Mouse (Mus musculus): Measurements from ENCODE around the gene Pnp. TPM values are rescaled to one million over a fixed set of nuclear protein-coding genes. Genes with fewer than 3 reads are reported as not detected.
"Not testable (repeated sequence)": the region's sequence is repeated elsewhere in the genome, so short reads cannot be mapped to it uniquely, and the experiment has no call there.

Pnp gene
- polyA plus RNA-seq, 1 experiment from 2014 or later = 74.6 TPM

DNA sequence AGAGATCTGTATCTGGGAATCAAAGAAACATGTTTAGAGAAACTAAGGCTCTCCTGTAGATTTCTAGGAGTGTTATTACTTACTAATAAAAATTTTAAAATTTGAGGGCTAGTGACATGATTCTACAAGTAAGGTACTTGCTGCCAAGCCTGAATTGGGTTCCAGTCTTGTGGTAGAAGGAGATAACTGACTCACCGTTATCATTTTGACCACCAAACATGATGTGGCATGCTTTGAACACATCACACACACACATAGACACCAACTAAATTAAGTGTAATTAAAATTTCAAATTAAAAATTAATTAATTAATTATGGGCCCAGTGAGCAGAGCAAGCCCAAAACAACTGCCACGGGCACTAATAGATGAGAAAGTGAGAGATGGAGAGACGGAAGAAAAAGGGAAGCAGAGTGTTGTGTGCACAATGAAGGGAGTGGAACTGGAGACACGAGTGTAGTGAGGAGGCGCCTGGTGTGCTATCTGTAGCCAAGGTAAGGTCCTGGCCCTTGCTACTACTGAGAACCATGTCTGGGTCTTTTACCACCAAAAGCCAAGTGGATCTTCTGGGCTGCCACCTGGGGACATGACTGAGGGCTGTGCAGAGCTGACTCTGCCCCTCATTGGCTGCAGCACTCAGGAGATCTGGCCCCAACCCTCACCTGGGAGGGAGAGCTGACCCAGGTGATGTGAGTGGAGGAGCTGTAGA, 27.6 kb downstream of the Pnp start:
- not testable (repeated sequence) for H3K4me3 ChIP-seq (ENCODE audit: low read depth, low read length); H3K9me3 ChIP-seq (ENCODE audit: low read length); H3K4me2 ChIP-seq (replicated peaks; ENCODE audit: low read depth, low read length); ATAC-seq; H3K27ac ChIP-seq (ENCODE audit: low read length); H3K27me3 ChIP-seq (replicated peaks; ENCODE audit: insufficient read depth, low read length); DNase-seq (ENCODE audit: low spot score); H3K9ac ChIP-seq (replicated peaks; ENCODE audit: low read depth); H3K4me1 ChIP-seq (ENCODE audit: insufficient read depth, low read depth, low read length); H3K36me3 ChIP-seq (ENCODE audit: insufficient read depth, low read length)
- WGBS = 88% methylated on average over 5 of the region's 5 CpGs

DNA sequence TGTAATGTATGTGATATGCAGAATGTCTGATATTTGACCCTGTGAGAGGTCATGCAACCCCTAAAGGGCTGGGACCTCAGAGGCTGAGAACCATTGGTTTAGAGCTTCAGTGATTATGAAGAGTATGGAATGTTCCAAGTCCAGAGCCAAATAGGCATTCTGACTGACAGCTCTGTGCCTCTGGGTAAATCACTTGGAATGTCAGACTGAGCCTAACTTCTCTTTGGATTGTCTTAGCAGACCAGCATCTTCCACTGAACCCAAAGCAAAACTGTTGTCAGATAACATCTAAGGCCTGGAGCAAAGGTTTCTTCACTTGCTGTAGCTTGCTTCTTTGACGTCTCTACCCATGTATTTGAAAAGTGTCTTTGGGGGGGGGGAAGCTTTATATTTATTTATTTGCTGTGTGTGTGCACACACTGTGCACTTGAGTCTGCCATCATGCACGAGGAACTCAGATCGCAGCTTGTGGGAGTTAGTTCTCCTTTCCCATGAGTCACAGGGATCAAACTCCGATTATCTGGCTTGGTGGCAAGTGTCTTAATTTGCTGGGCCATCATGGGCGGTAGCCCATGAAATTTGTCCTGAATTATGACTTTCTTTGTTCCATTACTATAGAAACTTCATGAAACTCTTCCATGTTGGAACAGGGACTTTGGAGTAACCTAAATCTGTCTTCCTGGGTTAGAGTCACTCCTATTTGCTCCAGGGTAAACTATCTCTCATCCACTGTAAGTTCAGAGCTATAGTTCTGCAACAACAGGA, 37.5 kb downstream of the Pnp start:
- DNase-seq (ENCODE audit: low spot score) (no peak), ATAC-seq (no peak)
- TF ChIP-seq CTCF (IDR thresholded peaks at IDR 0.05) (no peak), EP300 (IDR thresholded peaks at IDR 0.05) (no peak)
- no peaks in the 10 kb centered on the region for H3K36me3 ChIP-seq (ENCODE audit: insufficient read depth, low read length)
- 86% methylated on average over 5 of the region's 5 CpGs for WGBS
- no peaks in the 10 kb centered on the region for H3K27me3 ChIP-seq (replicated peaks; ENCODE audit: insufficient read depth, low read length)
- H3K4me1 ChIP-seq (ENCODE audit: insufficient read depth, low read depth, low read length) = no peaks in the 10 kb centered on the region
- no peak overlapping the region for H3K4me2 ChIP-seq (replicated peaks; ENCODE audit: low read depth, low read length)
- H3K9me3 ChIP-seq (ENCODE audit: low read length) = no peaks in the 10 kb centered on the region
- H3K4me3 ChIP-seq (ENCODE audit: low read depth, low read length) = no peak overlapping the region
- H3K9ac ChIP-seq (replicated peaks; ENCODE audit: low read depth) = no peak overlapping the region
- H3K27ac ChIP-seq (ENCODE audit: low read length) = no peak overlapping the region

DNA sequence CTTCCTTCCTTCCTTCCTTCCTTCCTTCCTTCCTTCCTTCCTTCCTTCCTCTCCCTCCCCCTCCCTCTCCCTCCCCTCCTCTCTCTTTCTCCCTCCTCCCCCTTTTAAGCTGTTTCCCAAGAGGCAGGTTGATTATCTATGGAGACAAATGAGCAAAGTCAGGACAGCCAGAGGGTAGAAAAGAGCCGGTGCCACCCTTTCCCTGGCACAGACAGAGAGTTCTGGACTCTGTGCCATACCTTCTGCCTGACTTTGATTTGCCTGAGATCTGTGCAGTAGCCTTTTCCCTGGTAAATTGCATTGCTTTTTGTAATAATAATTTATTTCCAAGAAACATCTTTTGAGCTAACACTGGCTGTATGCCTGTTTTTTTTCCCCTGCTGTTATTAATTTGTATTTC, 38.2 kb downstream of the Pnp start:
- no peak for ATAC-seq
- Histone ChIP-seq H3K27me3 (replicated peaks; ENCODE audit: insufficient read depth, low read length) (no peaks in the 10 kb centered on the region), H3K9ac (replicated peaks; ENCODE audit: low read depth) (no peak overlapping the region), H3K9me3 (ENCODE audit: low read length) (no peaks in the 10 kb centered on the region), H3K4me3 (ENCODE audit: low read depth, low read length) (no peak overlapping the region), H3K4me2 (replicated peaks; ENCODE audit: low read depth, low read length) (no peak overlapping the region), H3K27ac (ENCODE audit: low read length) (no peak overlapping the region), H3K4me1 (ENCODE audit: insufficient read depth, low read depth, low read length) (no peaks in the 10 kb centered on the region), H3K36me3 (ENCODE audit: insufficient read depth, low read length) (no peaks in the 10 kb centered on the region)
- TF ChIP-seq EP300 (IDR thresholded peaks at IDR 0.05) (no peak), CTCF (IDR thresholded peaks at IDR 0.05) (no peak)
- DNase-seq (ENCODE audit: low spot score) = no peak
- 29% methylated on average over 1 of the region's 1 CpGs for WGBS

DNA sequence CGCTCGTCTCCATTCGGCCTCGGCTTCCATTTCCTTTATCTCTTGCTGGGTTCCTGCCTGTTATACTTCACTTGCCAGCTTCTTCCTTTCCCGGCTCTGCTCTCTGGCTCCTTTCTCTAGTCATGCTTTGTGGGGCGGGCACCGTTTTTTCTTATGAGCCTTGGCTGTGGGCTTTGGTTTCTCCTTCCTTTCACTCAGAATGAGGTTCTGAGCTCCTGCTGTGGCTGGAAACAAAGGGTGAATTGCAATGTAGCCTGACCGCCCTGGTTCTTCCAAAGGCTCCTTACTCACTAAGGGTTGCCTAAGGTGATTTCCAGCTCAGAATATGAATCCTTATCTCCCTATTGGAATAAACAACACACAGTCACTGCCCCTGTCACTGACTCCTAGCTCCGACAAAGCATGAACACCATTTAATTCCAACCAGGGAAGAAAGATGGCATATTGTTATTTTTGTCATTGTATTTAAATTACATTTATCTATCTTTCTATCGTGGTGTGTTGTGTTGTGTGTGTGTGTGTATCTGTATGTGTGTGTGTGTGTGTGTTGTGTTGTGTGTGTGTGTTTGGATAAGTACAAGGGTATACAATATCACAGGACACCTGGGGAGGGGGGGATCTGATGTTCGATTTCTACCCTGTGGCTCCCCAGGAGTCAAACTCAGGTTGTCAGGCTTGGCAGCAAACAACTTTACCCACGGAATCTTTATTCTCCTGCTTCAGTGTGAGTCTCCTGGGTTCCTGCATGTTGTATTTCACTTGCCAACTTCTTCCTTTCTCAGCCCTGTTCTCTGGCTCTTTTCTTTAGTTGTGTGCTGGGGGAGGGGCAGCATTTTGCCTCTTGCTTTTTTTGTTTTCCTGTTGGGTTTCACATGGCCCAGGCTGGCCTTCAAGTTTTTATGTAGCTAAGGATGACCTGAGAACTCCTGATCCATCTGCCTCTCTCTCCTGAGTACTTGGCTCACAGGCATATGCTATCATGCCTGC, 39.0 kb downstream of the Pnp start:
- Histone ChIP-seq H3K36me3 (ENCODE audit: insufficient read depth, low read length) (no peaks in the 10 kb centered on the region), H3K4me1 (ENCODE audit: insufficient read depth, low read depth, low read length) (no peaks in the 10 kb centered on the region), H3K4me2 (replicated peaks; ENCODE audit: low read depth, low read length) (no peak overlapping the region), H3K27me3 (replicated peaks; ENCODE audit: insufficient read depth, low read length) (no peaks in the 10 kb centered on the region), H3K4me3 (ENCODE audit: low read depth, low read length) (no peak overlapping the region), H3K27ac (ENCODE audit: low read length) (no peak overlapping the region), H3K9me3 (ENCODE audit: low read length) (no peaks in the 10 kb centered on the region), H3K9ac (replicated peaks; ENCODE audit: low read depth) (no peak overlapping the region)
- WGBS = 39% methylated on average over 12 of the region's 12 CpGs
- DNase-seq (ENCODE audit: low spot score) (peak; percentile 11), ATAC-seq (no peak)
- TF ChIP-seq CTCF (IDR thresholded peaks at IDR 0.05) (no peak), EP300 (IDR thresholded peaks at IDR 0.05) (no peak)

DNA sequence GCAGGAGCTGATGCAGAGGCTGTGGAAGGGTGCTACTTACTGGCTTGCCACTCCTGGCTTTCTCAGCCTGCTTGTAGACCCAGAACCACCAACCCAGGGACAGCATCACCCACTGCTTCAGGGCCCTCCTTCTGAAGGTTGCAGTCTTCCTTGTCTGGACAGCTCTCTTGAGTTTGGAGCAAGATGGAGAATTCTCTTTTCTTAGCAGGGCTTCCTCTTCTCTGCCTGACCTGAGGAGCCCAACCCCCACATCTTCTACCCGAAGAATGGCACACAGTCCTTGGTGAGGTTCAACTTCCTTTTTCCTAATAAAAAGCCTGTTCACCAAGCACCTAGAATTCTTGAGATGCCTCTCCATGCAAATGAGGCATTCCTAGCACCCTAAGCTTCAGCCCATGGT, 39.9 kb downstream of the Pnp start:
- no peaks in the 10 kb centered on the region for H3K27me3 ChIP-seq (replicated peaks; ENCODE audit: insufficient read depth, low read length)
- 63% methylated on average over 1 of the region's 1 CpGs for WGBS
- no peaks in the 10 kb centered on the region for H3K4me1 ChIP-seq (ENCODE audit: insufficient read depth, low read depth, low read length)
- DNase-seq (ENCODE audit: low spot score) = no peak
- no peak overlapping the region for H3K4me3 ChIP-seq (ENCODE audit: low read depth, low read length)
- no peak overlapping the region for H3K27ac ChIP-seq (ENCODE audit: low read length)
- H3K9ac ChIP-seq (replicated peaks; ENCODE audit: low read depth) = no peak overlapping the region
- H3K36me3 ChIP-seq (ENCODE audit: insufficient read depth, low read length) = no peaks in the 10 kb centered on the region
- no peak for TF ChIP-seq EP300 (IDR thresholded peaks at IDR 0.05)
- TF ChIP-seq CTCF (IDR thresholded peaks at IDR 0.05) = no peak
- no peaks in the 10 kb centered on the region for H3K9me3 ChIP-seq (ENCODE audit: low read length)
- no peak for ATAC-seq
- H3K4me2 ChIP-seq (replicated peaks; ENCODE audit: low read depth, low read length) = no peak overlapping the region

DNA sequence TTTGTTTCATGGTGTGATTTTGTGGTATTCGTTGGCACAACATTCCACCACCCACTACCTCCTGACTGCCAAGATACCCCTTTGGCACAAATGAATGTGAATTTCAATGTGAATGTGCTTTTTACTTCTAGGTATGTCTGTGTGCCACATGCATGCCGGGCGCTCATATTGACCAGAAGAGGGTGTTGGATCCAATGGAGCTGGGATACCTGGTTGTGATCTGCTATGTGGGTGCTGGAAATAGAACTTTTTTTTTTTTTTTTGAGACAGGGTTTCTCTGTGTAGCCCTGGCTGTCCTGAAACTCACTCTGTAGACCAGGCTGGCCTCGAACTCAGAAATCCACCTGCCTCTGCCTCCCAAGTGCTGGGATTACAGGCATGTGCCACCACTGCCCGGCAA, 42.2 kb downstream of the Pnp start:
- not testable (repeated sequence) for H3K27ac ChIP-seq (ENCODE audit: low read length); H3K4me2 ChIP-seq (replicated peaks; ENCODE audit: low read depth, low read length); H3K4me1 ChIP-seq (ENCODE audit: insufficient read depth, low read depth, low read length); H3K9ac ChIP-seq (replicated peaks; ENCODE audit: low read depth); H3K27me3 ChIP-seq (replicated peaks; ENCODE audit: insufficient read depth, low read length); H3K9me3 ChIP-seq (ENCODE audit: low read length); ATAC-seq; H3K4me3 ChIP-seq (ENCODE audit: low read depth, low read length); DNase-seq (ENCODE audit: low spot score); H3K36me3 ChIP-seq (ENCODE audit: insufficient read depth, low read length)
- 82% methylated on average over 4 of the region's 5 CpGs for WGBS
